Mouse (Mus musculus) hematopoietic stem cell, adult 5-6 weeks (primary cell): Measurements from ENCODE around the gene Vps45. TPM values are rescaled to one million over a fixed set of nuclear protein-coding genes. Genes with fewer than 3 reads are reported as not detected.
A peak's percentile ranks its signal among the peaks of the same experiment; 100 is the strongest.
"Not testable (repeated sequence)": the region's sequence is repeated elsewhere in the genome, so short reads cannot be mapped to it uniquely, and the experiment has no call there.

ENCODE experiments used
- ATAC-seq, 2 experiments: fragments of 125-278 bp in 1 of 2; replicated peaks in 1 of 2; 2 replicates each; pipeline ENCODE4 v1.8.0; 2016 to 2017; ENCODE audit warnings: inconsistent platforms in 2 of 2, mild to moderate bottlenecking in 2 of 2, moderate number of reproducible peaks in 2 of 2, low read depth in 1 of 2, moderate TSS enrichment in 1 of 2; ENCODE audit not compliant: low FRiP score in 2 of 2, poor library complexity in 2 of 2, severe bottlenecking in 2 of 2, insufficient read depth in 1 of 2, low TSS enrichment in 1 of 2
- total RNA-seq: library from RNA; stranded (forward); fragments of 172-1452, 232-1000 nt; gene quantifications from 2 replicates; pipeline ENCODE4 v1.2.3, GENCODE M21; 2017

Vps45 gene
- total RNA-seq, 1 experiment from 2014 or later = 14.0 TPM

GRCm38 (mm10) chr3:95993881-95994280 lies 64.4 kb downstream of the Vps45 start:
- no peak for ATAC-seq

GRCm38 (mm10) chr3:95992990-95993603 lies 65.2 kb downstream of the Vps45 start:
- ATAC-seq = no peak

GRCm38 (mm10) chr3:95990413-95990941 lies 67.8 kb downstream of the Vps45 start:
- ATAC-seq = peak; percentile 14 to 33; a peak in 2 of 4 replicates

GRCm38 (mm10) chr3:95988969-95989368 lies 69.3 kb downstream of the Vps45 start:
- no peak for ATAC-seq

GRCm38 (mm10) chr3:95988138-95988537 lies 70.1 kb downstream of the Vps45 start:
- ATAC-seq = no peak

- peak; percentile 82 to 90 for ATAC-seq
Measured at GRCm38 (mm10) chr3:95987386-95988110, 70.7 kb downstream of the Vps45 start.

- ATAC-seq = no peak
Measured at GRCm38 (mm10) chr3:95986984-95987383, 71.3 kb downstream of the Vps45 start.

- 0 out of 4 replicates have a peak, but pooled peaks of 1 of the 2 experiments have one; percentile 22 for ATAC-seq
Measured at GRCm38 (mm10) chr3:95986001-95986622, 72.2 kb downstream of the Vps45 start.

GRCm38 (mm10) chr3:95985209-95986000 lies 72.9 kb downstream of the Vps45 start:
- peak; percentile 33 to 52; a peak in 3 of 4 replicates for ATAC-seq

- ATAC-seq = no peak
Measured at GRCm38 (mm10) chr3:95982129-95982528, 76.1 kb downstream of the Vps45 start.

- no peak for ATAC-seq
Measured at GRCm38 (mm10) chr3:95980276-95980970, 77.8 kb downstream of the Vps45 start.

GRCm38 (mm10) chr3:95978265-95978664 lies 80.0 kb downstream of the Vps45 start:
- ATAC-seq = peak; percentile 33 to 56

- ATAC-seq = not testable (repeated sequence)
Measured at GRCm38 (mm10) chr3:95977587-95977986, 80.7 kb downstream of the Vps45 start.

- peak in 1 of 2 experiments; percentile 20; a peak in 1 of 4 replicates for ATAC-seq
Measured at GRCm38 (mm10) chr3:95977079-95977478, 81.2 kb downstream of the Vps45 start.

- peak; percentile 62 to 77 for ATAC-seq
Measured at GRCm38 (mm10) chr3:95972873-95973634, 85.2 kb downstream of the Vps45 start.

- ATAC-seq = no peak
Measured at GRCm38 (mm10) chr3:95972251-95972872, 85.9 kb downstream of the Vps45 start.
